Mouse (Mus musculus) right cerebral cortex, adult 2 months (tissue): ENCODE measurements around the gene Spns1.
A peak's percentile ranks its signal among the peaks of the same experiment; 100 is the strongest.
"Not testable (repeated sequence)": the region's sequence is repeated elsewhere in the genome, so short reads cannot be mapped to it uniquely, and the experiment has no call there.

Source experiments
- DNase-seq, 2 experiments: peaks; one replicate each; pipeline ENCODE4 v3.0.0; 2021 to 2022; ENCODE audit warnings: low spot score in 2 of 2

Gene Spns1

DNA sequence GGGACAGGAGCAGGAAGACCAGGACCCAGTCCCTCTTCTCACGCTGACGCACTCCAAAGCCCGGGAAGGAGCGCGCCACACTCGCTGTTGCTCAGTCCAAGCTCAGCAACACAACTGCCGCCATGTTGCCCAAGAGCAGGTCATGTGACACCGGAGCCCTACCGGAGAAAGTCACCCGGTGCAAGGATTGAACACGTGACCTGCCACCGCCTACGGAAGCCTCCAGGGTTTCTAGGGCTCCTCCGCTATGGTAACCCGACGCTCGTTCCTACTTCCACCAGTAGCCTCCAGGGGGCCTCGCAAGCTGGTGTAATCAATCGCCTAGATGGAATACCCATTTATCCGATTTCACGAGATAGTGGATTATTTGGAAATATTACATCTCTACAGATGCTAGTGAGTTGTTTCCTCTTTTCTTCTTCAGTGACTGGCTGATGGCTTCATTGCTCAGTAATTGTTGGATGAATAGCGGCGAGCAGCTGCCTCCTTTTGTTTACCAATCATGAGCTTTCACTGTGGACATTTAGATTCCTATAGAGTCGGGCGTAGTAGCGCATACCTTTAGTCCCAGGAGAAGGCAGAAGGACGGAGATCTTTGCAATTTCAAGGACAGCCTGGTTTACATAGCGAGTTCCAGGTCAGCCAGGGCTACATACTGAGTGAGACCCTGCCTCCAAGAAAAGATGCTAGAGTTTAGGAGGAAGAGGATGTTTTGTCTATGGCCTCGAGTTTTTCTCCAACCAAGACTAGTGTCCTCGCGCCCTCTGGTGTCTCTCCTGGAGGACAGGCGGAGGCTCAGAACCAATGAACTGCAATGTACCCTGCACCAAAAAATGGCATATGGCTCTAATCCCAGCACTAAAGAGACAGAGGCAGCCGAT, at the start of gene Spns1:
Gene Spns1 (minus strand): TSS at position 173 of the 881 bp plus-strand sequence.
- peak; percentile 99 to 100 for DNase-seq

- DNase-seq: no peak
Measured at GRCm38 (mm10) chr7:126424161-126424560, 46.9 kb upstream of the Spns1 start.

DNA sequence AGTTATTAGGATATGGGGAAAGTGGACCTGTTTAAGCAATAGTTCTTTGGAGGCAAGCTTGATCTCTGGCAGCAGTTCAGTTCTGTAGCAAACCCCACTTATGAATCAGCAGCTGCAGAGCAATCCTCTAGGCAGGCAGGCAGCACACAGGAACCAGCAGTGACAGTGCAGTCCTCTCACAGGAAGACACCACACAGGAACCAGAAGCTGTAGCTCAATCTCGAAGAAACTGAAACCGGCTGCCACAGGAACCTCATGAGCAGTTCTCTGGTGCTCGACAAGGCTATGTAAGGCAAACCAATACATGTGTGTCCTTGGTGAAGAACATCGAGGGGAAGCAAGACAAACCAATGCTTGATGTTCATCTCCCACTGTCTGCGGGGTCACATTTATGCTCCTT, 44.5 kb upstream of the Spns1 start:
- no peak for DNase-seq

DNA sequence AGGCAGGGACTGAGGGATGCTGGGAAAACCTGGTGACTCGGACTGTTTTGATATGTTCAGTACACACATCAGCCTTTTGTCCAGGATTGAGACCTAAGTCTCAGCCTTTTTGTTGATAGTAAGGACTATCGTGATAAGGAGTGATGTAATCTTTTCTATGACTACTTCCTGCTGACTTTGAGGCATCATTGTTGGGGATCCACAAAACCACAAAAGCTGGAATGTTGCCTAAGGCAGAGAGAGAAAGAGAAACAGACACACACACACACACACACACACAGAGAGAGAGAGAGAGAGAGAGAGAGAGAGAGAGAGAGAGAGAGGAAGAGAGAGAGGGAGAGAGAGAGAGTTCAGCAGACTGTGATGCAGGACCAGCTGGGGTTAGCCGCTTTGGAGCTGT, 41.2 kb upstream of the Spns1 start:
- DNase-seq: no peak

DNA sequence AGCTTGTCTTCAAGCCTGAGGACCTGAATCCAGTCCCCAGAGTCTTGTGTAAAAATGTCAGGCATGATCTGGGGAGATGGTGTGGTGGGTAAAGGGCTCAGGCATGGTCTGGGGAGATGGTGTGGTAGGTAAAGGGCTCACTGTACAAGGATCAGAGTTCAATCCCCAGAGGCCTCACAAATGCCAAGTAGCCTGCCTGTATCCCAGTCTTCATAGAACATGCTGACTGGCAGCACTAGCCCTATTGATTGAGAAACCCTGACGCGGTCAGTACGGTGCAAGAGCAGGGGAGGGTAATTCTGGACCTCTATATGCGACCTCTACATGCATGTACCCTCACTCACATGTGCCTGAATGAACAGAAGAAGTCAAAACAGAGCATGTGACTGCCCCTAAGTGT, 40.4 kb upstream of the Spns1 start:
- DNase-seq: no peak

DNA sequence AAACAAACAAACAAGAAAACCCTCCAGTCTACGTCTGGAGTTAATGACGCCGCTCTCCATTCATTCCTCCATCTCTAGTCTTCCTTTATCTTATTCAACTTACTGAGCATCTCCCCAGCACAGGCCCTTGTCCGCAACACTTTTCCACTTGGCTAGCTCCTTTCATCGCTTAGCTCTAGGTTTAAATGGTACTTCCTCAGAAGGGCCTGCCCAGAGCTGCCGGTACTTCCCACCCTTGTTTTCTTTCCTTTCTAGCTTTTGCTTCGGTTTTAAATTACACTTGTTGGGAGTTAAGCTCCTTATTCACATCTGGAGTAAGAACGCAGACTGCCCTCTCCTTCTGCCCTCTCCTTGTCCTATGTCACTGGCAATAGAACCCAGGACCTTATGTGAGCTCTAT, 39.8 kb upstream of the Spns1 start:
- DNase-seq: no peak

- DNase-seq: no peak
Measured at GRCm38 (mm10) chr7:126416615-126417014, 39.4 kb upstream of the Spns1 start.

DNA sequence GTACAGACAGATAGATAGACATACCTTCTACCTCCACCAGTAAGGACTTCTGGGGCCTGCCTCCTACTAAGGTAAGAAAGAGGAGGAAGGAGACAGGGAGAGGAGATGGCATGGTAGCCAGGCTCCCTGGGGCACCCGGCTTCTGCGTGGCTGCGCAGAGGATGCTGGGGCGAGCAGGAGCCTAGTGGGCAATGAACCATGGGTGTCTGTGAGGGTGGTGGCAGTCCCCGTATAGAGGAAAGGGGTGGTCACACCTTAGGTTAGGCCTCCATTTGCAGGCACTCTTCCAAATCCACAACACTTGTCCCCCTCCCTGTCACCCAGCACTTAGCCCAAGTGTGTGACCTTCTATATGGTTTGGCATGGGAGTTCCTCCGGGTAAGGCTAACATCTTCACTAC, 37.5 kb upstream of the Spns1 start, which contains the start of gene Cd19:
Gene Cd19 (minus strand): TSS at position 165 of the 400 bp plus-strand sequence.
- DNase-seq: no peak

DNA sequence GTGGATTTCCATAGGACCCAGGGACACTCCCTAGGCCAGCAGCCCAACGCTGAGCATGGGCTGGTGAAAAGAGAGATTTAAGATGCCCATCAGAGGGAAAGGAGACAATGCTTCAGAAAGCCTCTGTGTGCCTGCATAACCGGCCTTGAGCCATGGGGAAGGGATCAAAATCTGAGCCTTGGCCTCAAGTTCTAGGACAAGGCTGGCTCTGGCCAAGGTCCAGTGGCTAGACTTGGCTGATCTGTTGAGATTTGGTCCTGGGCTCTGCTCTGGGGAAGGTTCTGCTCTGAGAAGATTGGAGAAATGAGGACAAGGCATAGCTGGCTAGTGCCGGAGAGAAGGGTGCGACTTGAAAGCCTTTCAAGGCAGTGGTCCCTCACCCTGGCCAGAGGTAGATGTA, 33.8 kb upstream of the Spns1 start:
- no peak for DNase-seq

- no peak for DNase-seq
Measured at GRCm38 (mm10) chr7:126408686-126409085, 31.4 kb upstream of the Spns1 start.

- DNase-seq: not testable (repeated sequence)
Measured at GRCm38 (mm10) chr7:126402518-126402917, 25.3 kb upstream of the Spns1 start.

- peak; percentile 76 to 84 for DNase-seq
Measured at GRCm38 (mm10) chr7:126399548-126399947, 22.3 kb upstream of the Spns1 start.

DNA sequence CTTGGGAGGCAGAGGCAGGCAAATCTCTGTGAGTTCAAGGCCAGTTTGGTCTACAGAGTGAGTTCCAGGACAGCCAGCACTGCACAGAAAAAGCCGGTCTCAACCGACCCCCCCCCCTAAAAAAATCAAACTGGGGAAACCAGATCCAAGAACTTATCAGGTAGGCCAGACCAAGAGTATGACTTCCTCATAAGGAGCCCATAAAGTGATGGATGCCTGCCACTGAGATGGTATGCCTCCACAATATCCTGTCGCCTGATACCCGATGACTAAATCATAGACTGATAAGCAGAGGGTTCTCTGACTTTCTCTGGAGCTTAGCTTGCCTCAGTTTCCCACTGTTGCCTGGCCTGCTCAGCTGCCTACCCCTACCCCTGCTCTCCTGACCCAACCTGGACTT, 20.6 kb upstream of the Spns1 start:
- no peak for DNase-seq

DNA sequence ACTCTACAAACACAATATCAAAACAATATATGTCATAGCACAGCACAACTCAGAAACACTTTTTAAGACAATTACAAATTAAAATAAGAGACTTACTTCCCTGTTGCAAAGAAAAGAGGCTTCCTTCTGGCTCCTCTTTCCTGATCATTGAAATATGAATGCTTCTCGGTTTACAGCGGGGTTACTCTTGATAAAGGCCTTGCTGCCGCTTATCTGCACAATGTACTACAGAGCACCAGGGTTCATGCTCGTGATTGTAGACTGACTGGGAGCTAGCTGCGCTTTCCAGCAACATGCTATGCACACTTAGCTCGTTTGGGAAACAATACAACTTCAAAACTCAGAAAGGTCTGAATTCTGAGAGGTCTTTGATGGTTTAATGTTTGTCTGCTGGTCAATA, 20.0 kb upstream of the Spns1 start:
- no peak for DNase-seq

GRCm38 (mm10) chr7:126396298-126397119, 19.3 kb upstream of the Spns1 start, which contains the start of gene Nfatc2ip:
Gene Nfatc2ip (minus strand): TSS chr7:126396737.
- peak; percentile 99 for DNase-seq

DNA sequence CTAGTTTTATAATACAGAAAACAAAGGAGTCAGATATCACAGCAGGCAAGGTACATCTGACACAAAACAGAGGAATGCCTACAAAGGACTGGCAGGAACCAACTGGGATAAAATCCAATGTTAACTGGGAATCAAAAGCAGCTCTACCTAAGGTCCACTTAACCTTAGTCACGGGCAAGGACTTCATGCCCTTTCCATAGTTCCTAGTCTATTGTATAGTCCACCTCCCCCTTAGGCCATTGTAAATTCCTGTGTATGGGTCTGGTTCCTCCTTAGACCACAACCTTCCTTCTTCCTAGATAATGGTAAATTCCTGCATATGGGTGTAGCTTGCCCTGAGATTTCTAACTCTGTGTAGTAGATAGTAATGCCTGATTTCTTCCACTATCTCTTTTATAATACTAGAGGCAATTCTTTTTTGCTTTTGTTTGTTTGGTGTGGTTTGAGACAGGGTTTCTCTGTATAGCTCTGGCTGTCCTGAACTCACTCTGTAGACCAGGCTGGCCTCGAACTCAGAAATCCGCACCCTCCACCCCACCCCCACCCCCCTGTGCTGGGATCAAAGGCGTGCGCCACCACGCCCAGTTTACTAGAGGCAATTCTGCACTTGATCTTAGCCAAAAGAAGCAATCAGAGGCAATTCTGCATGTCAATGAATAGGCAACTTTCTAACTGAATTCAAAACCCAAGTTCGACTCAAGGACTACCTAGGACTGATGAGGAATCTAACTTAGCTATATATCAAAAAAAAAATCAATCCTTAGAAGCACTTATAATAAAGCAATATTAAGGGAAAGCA, 15.0 kb upstream of the Spns1 start:
- not testable (repeated sequence) for DNase-seq

- no peak for DNase-seq
Measured at GRCm38 (mm10) chr7:126388185-126388584, 10.9 kb upstream of the Spns1 start.

DNA sequence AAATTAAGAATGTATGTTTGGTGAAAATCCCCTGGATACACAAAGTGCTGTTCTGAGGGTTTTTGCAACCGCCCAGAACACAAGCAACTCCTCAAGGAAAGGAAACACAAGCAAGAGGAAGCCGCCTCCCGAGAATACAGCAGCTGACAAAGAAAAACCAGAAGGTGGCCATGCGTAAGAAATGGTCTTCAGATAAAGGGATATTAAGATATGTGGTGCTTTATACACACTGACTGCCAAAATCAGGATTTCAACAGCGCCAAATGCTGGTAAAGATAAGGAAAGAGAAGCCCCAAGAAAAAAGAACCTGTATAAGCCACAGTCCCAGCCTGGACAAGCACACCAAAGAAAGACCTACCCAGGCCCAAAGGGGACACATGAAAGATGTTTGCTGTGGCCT, 6.3 kb upstream of the Spns1 start:
- DNase-seq: no peak

- DNase-seq: no peak
Measured at GRCm38 (mm10) chr7:126376903-126377277, 360 bp downstream of the Spns1 start.

DNA sequence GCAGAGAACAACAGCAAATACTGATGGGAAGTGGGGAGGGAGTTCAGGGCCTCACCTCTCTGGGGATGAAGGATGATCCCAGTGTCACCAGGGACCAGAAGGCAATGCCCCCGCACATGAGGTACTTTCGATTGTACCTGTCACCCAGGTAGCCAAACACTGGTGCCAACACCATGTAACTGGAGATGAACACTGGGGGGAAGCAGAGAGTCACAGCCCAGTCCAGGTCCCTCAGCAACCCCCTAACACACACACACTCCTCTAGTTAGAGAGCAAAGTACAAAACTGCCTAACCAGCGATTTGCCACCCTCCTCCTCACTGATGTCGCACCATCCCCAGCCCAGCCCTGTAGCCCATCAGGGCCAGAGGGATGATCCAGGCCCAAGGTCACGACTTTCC, 2.2 kb downstream of the Spns1 start:
- DNase-seq: no peak

DNA sequence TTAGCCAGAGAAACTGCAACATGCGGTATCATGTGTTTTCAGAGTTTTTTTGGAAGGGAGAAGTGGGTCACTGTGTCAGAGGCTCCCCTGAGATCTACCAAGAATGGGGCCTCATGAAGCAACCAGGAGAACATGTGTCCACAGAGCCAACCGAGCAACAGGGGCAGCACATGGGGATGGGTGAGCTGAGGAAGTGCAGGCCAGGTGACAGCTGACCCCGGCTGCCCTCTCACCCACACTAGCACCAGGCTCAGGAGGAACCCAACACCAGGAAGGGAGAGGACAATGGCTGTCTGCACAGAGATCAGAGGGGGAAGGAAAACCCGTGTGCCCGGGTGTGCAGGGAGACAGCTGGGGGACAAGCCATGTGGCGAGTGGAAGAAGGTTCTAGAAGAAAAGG, 2.7 kb downstream of the Spns1 start:
- no peak for DNase-seq

DNA sequence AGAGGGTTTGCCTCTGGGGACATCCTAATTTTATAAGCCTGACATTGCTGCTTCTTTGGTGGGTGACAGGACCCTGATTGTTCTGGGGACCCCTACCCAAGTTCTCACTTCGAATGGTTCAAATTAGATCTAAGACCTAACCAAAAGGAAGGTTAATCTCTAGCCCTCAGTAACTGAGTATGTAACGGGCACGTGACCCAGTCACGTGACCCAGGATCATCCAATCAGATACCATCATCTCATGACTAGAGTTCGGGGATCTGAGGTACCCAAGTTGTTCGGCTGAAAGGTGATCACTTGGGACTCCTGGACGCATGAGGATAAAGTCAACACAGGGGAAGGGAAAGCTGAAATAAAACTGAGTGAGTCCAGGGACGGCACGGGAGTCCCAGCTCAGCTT, 4.2 kb downstream of the Spns1 start:
- no peak for DNase-seq
